Mouse (Mus musculus) skeletal muscle tissue, adult 2 months (tissue): ENCODE measurements around the gene Micu1.
A peak's percentile ranks its signal among the peaks of the same experiment; 100 is the strongest.

Experiments
- DNase-seq: peaks from one replicate; pipeline ENCODE4 v3.0.0-alpha.2; 2012; ENCODE audit warnings: low read depth, low spot score

Micu1 gene

GRCm38 (mm10) chr10:59774141-59774534 lies 71.9 kb downstream of the Micu1 start:
- no peak for DNase-seq

GRCm38 (mm10) chr10:59777246-59777645 lies 75.0 kb downstream of the Micu1 start:
- no peak for DNase-seq

GRCm38 (mm10) chr10:59778137-59778710 lies 75.9 kb downstream of the Micu1 start:
- no peak for DNase-seq

- no peak for DNase-seq
Observed at GRCm38 (mm10) chr10:59780698-59781097, 78.4 kb downstream of the Micu1 start.

GRCm38 (mm10) chr10:59781205-59781931 lies 79.1 kb downstream of the Micu1 start:
- DNase-seq, result no peak

- peak; percentile 52 for DNase-seq
Observed at GRCm38 (mm10) chr10:59784731-59785685, 82.7 kb downstream of the Micu1 start.

- DNase-seq, result no peak
Observed at GRCm38 (mm10) chr10:59786289-59786688, 84.0 kb downstream of the Micu1 start.

- no peak for DNase-seq
Observed at GRCm38 (mm10) chr10:59787140-59787800, 85.0 kb downstream of the Micu1 start.

GRCm38 (mm10) chr10:59787870-59788269 lies 85.6 kb downstream of the Micu1 start:
- no peak for DNase-seq

- no peak for DNase-seq
Observed at GRCm38 (mm10) chr10:59790291-59790929, 88.1 kb downstream of the Micu1 start.

GRCm38 (mm10) chr10:59791896-59792295 lies 89.6 kb downstream of the Micu1 start:
- no peak for DNase-seq

GRCm38 (mm10) chr10:59792575-59793176 lies 90.4 kb downstream of the Micu1 start:
- no peak for DNase-seq

- no peak for DNase-seq
Observed at GRCm38 (mm10) chr10:59793454-59793853, 91.2 kb downstream of the Micu1 start.

GRCm38 (mm10) chr10:59795085-59795484 lies 92.8 kb downstream of the Micu1 start:
- DNase-seq, result no peak

GRCm38 (mm10) chr10:59795902-59796301 lies 93.6 kb downstream of the Micu1 start:
- DNase-seq, result no peak

- DNase-seq, result no peak
Observed at GRCm38 (mm10) chr10:59798371-59798770, 96.1 kb downstream of the Micu1 start.

GRCm38 (mm10) chr10:59799303-59800044 lies 97.2 kb downstream of the Micu1 start:
- no peak for DNase-seq

- DNase-seq, result peak; percentile 23
Observed at GRCm38 (mm10) chr10:59800159-59800558, 97.9 kb downstream of the Micu1 start.

GRCm38 (mm10) chr10:59800826-59801501 lies 98.7 kb downstream of the Micu1 start:
- no peak for DNase-seq
